Mouse (Mus musculus): Measurements from ENCODE around the gene Hist1h4d.
"Not testable (repeated sequence)": the region's sequence is repeated elsewhere in the genome, so short reads cannot be mapped to it uniquely, and the experiment has no call there.

Hist1h4d gene

GRCm38 (mm10) chr13:23581408-23582218 is at the start of gene Hist1h4d:
Gene Hist1h4d (plus strand): TSS chr13:23581598.
- peak; percentile 99 to 100 for DNase-seq (ENCODE audit: low spot score in 2 of 2)

DNA sequence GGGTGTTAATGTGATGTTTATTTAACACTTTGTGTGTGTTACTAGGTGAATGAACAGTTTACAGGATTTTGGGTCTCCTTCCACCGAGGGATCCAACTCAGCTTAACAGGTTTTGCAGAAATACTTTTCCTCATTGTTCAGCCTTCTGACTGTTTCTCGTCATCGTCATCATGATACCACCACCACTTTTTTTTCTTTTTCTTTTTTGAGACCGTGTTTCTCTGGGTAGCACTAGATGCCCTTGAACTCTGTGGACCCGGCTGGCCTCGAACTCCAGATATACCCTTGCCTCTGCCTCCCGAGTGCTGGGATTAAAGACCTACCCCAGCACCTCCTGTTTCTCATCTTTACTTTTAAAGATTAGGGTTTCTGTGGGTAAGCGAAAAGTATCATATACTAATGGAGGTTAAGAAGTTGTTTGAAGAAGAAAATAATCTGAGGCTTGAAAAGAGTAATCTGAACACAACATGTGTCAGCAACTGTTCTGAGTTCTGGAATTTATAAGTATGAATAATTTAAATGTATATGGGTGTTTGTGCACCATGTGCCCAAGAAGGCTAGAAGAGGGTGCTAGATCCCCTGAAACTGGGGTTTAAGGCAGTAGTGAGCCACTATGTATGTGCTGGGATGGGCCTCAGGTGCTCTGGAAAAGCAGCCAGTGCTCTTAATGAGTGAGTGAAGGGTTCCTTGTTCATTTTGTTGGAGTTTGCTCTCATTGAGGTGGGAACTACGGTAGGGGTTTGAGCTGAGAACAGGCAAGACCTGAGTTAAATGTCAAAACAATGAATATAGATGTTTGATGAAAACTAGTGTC is 48.9 kb upstream of the Hist1h4d start:
- no peak for DNase-seq (ENCODE audit: low spot score in 2 of 2)

DNA sequence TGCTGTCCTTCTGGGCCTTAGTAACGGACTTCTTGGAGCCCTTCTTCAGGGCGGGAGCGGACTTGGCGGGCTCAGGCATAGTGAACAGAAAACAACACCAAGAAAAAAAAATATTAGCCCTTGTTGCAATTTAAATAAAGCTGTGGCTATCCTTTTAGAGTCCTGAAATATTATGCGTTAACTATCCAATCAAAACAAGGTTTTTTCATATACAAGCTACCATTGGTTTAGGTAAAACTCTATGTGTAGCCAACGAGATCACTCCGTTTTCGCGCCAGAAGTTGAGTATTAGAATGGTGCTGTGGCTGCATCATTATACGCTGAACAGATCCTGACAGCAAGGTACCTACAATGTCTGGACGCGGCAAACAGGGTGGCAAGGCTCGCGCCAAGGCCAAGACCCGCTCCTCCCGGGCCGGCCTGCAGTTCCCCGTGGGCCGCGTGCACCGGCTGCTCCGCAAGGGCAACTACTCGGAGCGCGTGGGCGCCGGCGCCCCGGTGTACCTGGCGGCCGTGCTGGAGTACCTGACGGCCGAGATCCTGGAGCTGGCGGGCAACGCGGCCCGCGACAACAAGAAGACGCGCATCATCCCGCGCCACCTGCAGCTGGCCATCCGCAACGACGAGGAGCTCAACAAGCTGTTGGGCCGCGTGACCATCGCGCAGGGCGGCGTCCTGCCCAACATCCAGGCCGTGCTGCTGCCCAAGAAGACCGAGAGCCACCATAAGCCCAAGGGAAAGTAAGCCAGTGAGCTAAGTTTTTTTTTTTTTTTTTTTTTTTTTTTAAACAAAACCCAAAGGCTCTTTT is 47.6 kb upstream of the Hist1h4d start, which contains the start of gene Hist1h2af:
Hist1h2af (plus strand) TSS at position 347 of the 808 bp plus-strand sequence.
- DNase-seq (ENCODE audit: low spot score in 2 of 2): peak in 1 of 2 experiments; percentile 64

DNA sequence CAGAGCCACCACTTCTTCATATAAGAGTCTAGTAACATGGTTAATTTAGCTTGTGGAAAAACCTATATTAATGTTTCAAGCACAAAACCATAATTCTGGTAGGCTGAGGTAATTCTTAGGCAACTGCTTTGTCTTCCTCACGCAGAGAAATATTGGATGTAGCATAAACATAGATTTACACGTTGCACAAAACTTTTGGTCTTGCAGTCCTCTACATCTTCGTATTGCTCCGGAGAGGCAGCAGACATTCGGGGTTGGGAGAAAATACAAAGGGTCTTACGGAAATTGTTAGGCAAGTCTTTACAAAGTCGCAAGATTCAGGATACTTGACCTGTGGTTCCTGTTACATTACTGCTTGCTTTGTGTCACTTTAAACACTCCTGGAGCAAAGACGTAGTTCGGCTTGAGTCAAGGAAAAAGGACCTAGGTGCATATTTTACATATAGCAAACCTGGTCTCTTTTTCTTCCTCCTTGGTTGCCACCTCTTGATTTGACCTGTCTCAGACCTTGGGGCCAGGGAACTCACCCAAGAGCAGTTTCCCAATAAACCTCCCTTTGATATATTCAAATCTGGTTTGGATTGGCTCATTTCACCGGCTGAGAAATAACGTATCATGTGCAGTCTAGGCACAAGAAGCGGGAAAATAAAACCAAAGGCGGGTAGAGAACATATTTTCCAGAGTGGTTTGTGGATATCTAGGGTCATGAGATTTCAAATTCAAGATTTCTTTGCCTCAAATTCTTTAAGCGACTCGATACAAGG is 46.8 kb upstream of the Hist1h4d start:
- DNase-seq (ENCODE audit: low spot score in 2 of 2): no peak

- peak; percentile 84 to 90 for DNase-seq (ENCODE audit: low spot score in 2 of 2)
Observed at GRCm38 (mm10) chr13:23535137-23536075, 46.0 kb upstream of the Hist1h4d start, which contains the start of gene Hist1h3g. Gene Hist1h3g (plus strand): TSS chr13:23535422.

- DNase-seq (ENCODE audit: low spot score in 2 of 2): no peak
Observed at GRCm38 (mm10) chr13:23536076-23536822, 45.1 kb upstream of the Hist1h4d start.

GRCm38 (mm10) chr13:23537006-23537710 is 44.2 kb upstream of the Hist1h4d start:
- DNase-seq (ENCODE audit: low spot score in 2 of 2): no peak

- no peak for DNase-seq (ENCODE audit: low spot score in 2 of 2)
Observed at GRCm38 (mm10) chr13:23538249-23538648, 43.1 kb upstream of the Hist1h4d start.

- not testable (repeated sequence) for DNase-seq (ENCODE audit: low spot score in 2 of 2)
Observed at GRCm38 (mm10) chr13:23539821-23540220, 41.6 kb upstream of the Hist1h4d start.

DNA sequence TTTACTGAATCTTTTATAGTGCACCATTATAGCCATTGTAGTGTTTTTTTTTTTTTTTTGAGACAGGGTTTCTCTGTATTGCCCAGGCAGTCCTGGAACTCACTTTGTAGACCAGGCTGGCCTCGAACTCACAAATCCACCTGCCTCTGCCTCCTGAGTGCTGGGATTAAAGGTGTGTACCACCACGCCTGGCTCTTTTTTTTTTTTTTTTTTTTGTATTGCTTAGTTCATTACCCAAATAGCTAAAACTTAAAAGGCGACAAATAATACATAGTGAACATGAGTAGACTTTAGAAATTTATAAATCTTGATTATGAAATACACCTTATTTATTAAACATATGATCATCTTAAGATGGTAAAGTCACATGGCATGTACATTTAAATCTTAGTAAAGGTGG is 39.9 kb upstream of the Hist1h4d start:
- no peak for DNase-seq (ENCODE audit: low spot score in 2 of 2)

DNA sequence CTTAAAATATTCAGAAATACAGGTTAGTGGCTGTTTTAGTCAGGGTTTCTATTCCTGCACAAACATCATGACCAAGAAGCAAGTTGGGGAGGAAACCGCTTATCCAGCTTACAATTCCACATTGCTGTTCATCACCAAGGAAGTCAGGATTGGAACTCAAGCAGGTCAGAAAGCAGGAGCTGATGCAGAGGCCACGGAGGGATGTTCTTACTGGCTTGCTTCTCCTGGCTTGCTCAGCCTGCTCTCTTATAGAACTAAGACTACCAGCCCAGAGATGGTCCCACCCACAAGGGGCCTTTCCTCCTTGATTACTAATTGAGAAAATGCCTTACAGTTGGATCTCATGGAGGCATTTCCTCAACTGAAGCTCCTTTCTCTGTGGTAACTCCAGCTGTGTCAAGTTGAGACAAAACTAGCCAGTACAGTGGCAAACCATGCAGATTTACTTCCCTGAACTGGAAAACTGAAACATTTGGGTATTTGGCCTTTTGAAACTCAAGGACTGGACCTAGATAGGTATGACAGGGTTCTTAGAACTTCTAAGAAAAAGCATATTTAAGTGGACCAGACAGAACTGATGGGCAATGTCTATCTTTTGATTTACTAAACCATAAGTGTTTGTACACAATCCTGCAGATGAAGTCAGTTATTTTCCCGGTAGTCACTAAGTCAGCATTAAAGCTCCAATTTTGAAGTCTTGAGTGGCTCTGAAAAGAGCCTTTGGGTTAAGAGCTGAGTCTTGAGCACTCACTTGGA is 39.0 kb upstream of the Hist1h4d start:
- DNase-seq (ENCODE audit: low spot score in 2 of 2): not testable (repeated sequence)

DNA sequence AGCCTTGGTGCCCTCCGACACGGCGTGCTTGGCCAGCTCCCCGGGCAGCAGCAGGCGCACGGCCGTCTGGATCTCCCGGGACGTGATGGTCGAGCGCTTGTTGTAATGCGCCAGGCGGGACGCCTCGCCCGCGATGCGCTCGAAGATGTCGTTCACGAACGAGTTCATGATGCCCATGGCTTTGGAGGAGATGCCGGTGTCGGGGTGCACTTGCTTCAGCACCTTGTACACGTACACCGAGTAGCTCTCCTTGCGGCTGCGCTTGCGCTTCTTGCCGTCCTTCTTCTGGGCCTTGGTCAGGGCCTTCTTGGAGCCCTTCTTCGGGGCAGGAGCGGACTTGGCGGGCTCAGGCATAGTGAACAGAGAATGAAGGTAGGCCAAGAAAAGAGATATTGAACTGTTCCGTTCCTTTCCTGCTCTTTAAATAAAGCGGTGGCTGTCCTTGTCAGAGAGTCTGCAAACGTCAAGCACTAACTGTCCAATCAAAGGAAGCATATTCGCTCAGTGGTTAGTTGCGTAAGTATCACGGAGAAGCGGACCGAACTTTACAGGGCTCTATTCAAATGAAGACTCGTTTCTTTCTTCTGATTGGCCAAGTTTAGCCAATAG is 38.3 kb upstream of the Hist1h4d start, which contains the start of gene Hist1h2bh:
Hist1h2bh (minus strand) TSS at position 394 of the 609 bp plus-strand sequence.
- DNase-seq (ENCODE audit: low spot score in 2 of 2): peak; percentile 88 to 95

- peak; percentile 91 to 95 for DNase-seq (ENCODE audit: low spot score in 2 of 2)
Observed at GRCm38 (mm10) chr13:23543965-23544786, 37.2 kb upstream of the Hist1h4d start, which contains the start of gene Hist1h3f. Gene Hist1h3f (plus strand): TSS chr13:23544052.

- DNase-seq (ENCODE audit: low spot score in 2 of 2): not testable (repeated sequence)
Observed at GRCm38 (mm10) chr13:23544787-23545120, 36.6 kb upstream of the Hist1h4d start.

- DNase-seq (ENCODE audit: low spot score in 2 of 2): no peak
Observed at GRCm38 (mm10) chr13:23546694-23547093, 34.7 kb upstream of the Hist1h4d start.

- DNase-seq (ENCODE audit: low spot score in 2 of 2): no peak
Observed at GRCm38 (mm10) chr13:23550761-23551145, 30.6 kb upstream of the Hist1h4d start.
